Mouse (Mus musculus): ENCODE measurements around the gene Camta1. TPM values are rescaled to one million over a fixed set of nuclear protein-coding genes. Genes with fewer than 3 reads are reported as not detected.
A peak's percentile ranks its signal among the peaks of the same experiment; 100 is the strongest.

Gene Camta1
- total RNA-seq, 2 experiments from 2014 or later, result 194 to 203 TPM

DNA sequence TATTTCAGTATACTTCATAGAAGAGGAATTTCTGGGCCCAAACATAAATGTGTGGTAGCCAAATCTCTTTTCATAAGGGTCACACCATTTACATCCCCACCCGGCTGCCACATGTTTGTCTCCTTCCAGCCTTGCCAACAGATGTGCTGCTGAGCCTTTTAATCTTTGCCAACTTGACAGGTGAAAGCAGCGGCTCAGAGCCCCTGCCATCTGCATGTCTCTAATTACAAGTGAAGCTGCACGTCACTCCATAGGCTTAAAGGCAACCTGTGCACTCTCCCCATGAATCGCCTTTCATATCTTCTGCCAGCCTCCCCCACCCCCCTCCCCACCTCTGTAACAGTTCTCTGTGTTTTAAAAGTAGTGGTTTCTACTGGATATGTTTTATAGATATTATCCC, 351.3 kb downstream of the Camta1 start:
- DNase-seq (ENCODE audit: low spot score in 2 of 2), result no peak

GRCm38 (mm10) chr4:151506701-151507100, 355.0 kb downstream of the Camta1 start:
- intact Hi-C loops (cut with DNase I), result no loop called here
- peak in 1 of 2 experiments; percentile 21 for DNase-seq (ENCODE audit: low spot score in 2 of 2)

More for the DNA sequence above, 351.3 kb downstream of the Camta1 start:
- intact Hi-C loops (cut with DNase I), result no loop called here

GRCm38 (mm10) chr4:151498481-151499276, 363.0 kb downstream of the Camta1 start:
- intact Hi-C loops (cut with DNase I), result no loop called here
- no peak for DNase-seq (ENCODE audit: low spot score in 2 of 2)

DNA sequence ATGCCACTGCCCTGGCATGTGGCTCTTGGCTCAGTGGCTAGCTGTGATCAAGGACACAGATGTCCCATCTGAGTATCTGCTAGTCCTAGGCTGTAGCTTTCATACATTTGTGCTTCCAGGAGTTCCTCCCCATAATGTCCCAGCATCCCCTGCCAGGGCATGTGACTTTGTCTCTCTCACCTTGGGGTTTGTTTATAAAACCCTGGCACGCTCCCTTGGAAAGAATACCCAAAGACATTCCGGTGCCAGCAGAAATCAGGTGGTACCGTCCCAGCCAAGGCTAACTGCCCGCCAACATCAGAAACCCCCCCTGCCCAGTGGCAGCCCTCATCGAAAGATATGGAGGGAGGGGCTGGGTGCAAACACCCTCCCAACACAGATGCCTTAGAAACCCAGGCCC, 365.1 kb downstream of the Camta1 start:
- intact Hi-C loops (cut with DNase I), result no loop called here
- DNase-seq (ENCODE audit: low spot score in 2 of 2), result no peak

- intact Hi-C loops (cut with DNase I), result no loop called here
These were observed 366.3 kb downstream of the Camta1 start for GRCm38 (mm10) chr4:151495276-151495882.

DNA sequence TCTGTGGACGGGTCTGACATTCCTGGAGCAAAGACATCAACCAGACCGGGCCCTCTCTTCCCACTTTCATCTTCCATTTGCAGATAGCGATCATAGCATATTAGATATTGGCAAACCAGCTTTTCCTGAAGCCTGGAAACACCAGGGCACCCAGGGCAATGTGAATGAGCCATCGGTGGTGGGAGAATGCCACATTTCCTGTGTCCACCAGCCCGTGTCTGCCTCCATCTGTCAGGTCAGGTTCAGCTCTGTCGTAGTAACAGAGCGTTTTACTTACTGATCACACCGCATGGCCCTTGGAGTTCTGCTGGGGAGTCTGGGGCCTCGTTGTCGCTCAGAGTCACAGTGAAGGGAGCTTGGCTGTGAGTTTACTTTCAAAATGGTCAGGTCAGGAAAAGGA, 368.9 kb downstream of the Camta1 start:
- intact Hi-C loops (cut with DNase I), result no loop called here
- no peak for DNase-seq (ENCODE audit: low spot score in 2 of 2)

More at GRCm38 (mm10) chr4:151495276-151495882, 366.3 kb downstream of the Camta1 start:
- no peak for DNase-seq (ENCODE audit: low spot score in 2 of 2)

DNA sequence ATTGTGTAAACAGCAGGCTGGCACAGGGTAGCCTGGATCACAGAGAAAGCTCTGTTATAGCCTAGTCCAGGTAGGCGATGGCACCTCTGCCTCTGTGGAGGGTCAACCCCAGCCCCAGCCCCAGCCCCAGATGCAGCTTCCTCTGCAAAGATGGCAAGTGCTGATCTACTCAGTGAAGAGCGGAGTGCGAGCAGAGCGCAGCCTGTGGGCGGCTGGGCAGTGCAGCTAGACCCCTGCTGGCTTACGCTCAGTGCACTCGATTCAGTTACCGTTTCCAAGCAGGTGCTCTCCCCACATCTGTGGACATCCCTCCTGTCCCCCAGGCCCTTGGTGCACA, 377.7 kb downstream of the Camta1 start:
- intact Hi-C loops (cut with DNase I), result loop anchor here (5.0 kb wide), 1 partner anchor 373 kb away; no protein-coding TSS in a partner anchor
- no peak for DNase-seq (ENCODE audit: low spot score in 2 of 2)

- intact Hi-C loops (cut with DNase I), result loop anchor here (5.0 kb wide), 1 partner anchor 374 kb away; no protein-coding TSS in a partner anchor
- peak; percentile 69 to 81 for DNase-seq (ENCODE audit: low spot score in 2 of 2)
These were observed 378.2 kb downstream of the Camta1 start for GRCm38 (mm10) chr4:151483299-151483976.

DNA sequence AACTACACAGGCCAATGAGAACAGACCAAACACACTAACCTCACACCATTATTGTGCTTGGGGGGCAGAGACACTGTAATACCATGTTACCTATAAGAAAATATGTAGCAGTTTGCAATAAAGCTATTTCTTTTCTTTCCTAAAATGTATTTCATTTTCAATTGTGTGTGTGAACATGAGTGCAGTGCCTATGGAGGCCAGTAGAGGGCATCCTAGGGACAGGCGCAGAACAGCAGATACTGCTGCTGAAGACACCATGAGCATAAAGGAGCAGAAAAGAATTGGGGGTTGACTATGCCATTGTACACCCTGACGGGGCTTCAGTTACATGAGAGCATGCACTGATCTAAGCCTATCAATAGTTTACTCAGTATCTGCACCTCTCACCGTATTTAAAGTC, 380.7 kb downstream of the Camta1 start:
- intact Hi-C loops (cut with DNase I), result loop anchor here (5.0 kb wide), 1 partner anchor 376 kb away; no protein-coding TSS in a partner anchor
- no peak for DNase-seq (ENCODE audit: low spot score in 2 of 2)

- intact Hi-C loops (cut with DNase I), result no loop called here
- no peak for DNase-seq (ENCODE audit: low spot score in 2 of 2)
These were observed 383.7 kb downstream of the Camta1 start for GRCm38 (mm10) chr4:151477950-151478349.

DNA sequence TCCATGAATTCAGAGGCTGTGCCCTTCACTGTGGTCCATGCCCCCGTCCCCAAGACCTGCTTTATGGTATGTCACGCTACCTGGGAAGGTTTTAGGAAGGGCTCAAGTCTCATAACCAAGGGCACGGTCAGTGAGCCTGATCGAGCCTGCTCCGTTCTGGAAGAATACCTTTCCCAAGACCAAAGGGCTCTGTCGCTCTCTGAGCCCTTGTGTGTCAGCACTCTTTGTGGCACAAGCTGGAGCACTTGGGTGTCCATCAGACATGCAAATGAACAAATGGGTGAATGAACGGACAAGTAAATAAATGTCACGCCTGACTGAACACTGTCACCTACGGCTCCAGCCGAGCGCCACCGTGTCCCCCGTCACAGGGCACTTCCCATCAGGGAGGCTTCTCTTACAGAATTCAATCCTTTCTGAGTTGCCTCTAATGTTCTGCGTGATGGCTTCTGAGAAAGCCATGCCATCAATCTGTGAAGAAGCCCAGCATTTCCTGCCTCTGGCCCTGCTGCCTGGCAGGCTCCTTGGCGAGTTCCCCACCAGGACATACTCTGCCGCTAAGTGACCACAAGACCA, 386.7 kb downstream of the Camta1 start:
- DNase-seq (ENCODE audit: low spot score in 2 of 2), result no peak
- intact Hi-C loops (cut with DNase I), result no loop called here

GRCm38 (mm10) chr4:151471886-151472285, 389.8 kb downstream of the Camta1 start:
- intact Hi-C loops (cut with DNase I), result no loop called here
- DNase-seq (ENCODE audit: low spot score in 2 of 2), result no peak

- intact Hi-C loops (cut with DNase I), result no loop called here
- DNase-seq (ENCODE audit: low spot score in 2 of 2), result no peak
These were observed 393.3 kb downstream of the Camta1 start for GRCm38 (mm10) chr4:151468381-151468780.

DNA sequence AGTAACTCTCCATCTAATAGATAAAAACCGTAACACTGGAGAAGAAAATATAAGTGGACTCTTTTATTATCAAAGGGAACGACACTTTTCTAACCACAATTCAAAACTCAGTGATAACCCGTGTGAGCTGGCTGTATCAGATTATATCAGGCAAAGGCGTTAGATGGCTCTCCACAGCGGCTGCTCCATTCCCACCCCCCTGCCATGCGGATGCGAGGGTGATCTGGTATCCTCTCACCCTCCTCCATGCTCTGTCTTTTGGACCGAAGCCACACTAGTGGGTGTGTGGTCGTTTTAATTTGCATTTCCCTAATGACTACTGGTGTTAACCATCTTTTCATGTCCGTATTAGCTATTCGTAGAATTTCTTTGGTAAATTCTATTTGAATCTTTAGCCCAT, 403.0 kb downstream of the Camta1 start:
- intact Hi-C loops (cut with DNase I), result no loop called here

DNA sequence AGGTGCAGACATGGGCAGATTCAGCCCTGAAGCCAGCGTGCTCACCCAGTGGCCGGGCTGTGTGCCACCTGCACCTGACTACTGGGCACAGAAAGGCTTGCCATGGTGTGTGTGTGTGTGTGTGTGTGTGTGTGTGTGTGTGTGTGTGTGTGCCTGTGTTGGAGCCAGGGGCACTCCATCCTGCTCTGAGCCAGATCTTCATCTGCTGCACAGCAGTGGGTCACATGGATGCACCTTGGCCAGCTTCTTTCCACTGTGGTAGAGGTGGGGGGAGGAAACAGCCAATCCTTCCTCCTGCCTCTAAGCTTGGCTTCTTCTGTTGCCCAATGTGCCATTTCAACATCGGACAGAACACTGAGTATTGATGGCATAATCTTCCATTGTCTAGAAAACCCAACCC, 407.1 kb downstream of the Camta1 start:
- intact Hi-C loops (cut with DNase I), result no loop called here
- DNase-seq (ENCODE audit: low spot score in 2 of 2), result no peak

More for the DNA sequence above, 403.0 kb downstream of the Camta1 start:
- no peak for DNase-seq (ENCODE audit: low spot score in 2 of 2)

GRCm38 (mm10) chr4:151454065-151454464, 407.6 kb downstream of the Camta1 start:
- intact Hi-C loops (cut with DNase I), result no loop called here
- no peak for DNase-seq (ENCODE audit: low spot score in 2 of 2)

DNA sequence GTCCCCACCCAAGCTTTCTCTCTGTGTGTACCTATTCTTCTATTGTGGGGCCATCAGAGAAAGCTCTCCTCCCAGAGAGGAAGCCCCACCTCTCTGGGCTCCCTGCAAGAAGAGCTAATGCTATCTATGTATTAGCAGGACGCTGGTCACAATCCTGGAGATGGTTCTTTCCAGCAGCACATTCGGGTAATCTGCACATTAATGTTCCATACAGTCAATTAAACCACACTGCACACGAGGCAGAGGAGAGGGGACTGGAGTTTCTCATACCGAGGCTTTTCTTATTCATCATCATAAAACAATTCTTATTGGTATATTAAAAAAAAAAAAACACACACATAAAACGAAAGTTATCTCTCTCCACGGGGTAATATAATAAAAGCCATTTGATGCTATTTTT, 409.8 kb downstream of the Camta1 start:
- intact Hi-C loops (cut with DNase I), result no loop called here
- DNase-seq (ENCODE audit: low spot score in 2 of 2), result no peak

- no peak for DNase-seq (ENCODE audit: low spot score in 2 of 2)
- intact Hi-C loops (cut with DNase I), result no loop called here
These were observed 411.7 kb downstream of the Camta1 start for GRCm38 (mm10) chr4:151449981-151450380.

DNA sequence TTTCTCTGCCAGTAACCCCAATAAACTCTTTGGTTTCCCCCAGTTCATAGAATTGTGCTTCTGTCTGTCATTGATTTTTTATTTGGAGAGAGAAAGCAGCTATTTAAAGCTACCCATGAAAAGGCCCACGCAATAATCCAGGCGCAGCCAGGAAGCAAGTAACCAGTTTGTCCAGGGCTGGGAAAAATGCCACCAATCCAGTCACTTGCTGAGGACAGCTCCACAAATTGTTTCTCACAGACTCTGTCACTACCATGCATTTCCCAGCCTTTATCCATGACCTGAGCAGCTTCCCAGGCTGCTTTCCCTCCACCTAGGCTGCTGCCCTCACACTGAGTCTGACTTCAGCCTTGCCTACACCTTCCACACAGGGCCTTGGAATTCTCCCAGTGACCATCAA, 413.3 kb downstream of the Camta1 start:
- intact Hi-C loops (cut with DNase I), result no loop called here
- DNase-seq (ENCODE audit: low spot score in 2 of 2), result peak in 1 of 2 experiments; percentile 34

DNA sequence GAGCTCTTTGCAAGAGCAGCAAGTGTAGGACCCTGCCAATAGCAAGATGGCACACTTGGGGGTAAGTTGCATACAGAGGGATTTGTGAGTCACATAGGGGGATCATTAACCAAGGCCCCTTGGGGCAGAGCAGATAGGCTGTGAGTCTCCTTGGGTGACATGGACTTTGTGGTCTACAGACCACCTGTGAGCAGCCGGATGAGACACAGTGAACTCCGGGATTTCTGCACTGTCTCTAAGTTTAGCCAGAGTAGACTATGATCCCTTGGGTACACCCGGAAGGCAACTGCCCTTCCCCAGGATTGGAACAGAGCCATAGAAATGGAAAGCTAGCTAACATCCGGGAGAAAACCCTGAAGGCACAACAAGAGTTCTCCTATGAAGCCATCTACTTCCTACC, 417.0 kb downstream of the Camta1 start:
- intact Hi-C loops (cut with DNase I), result no loop called here
- no peak for DNase-seq (ENCODE audit: low spot score in 2 of 2)

All from left cerebral cortex, postnatal 14 days (tissue).